ENCODE assay signal across 1 mouse cellular context in the genomic region with DNA sequence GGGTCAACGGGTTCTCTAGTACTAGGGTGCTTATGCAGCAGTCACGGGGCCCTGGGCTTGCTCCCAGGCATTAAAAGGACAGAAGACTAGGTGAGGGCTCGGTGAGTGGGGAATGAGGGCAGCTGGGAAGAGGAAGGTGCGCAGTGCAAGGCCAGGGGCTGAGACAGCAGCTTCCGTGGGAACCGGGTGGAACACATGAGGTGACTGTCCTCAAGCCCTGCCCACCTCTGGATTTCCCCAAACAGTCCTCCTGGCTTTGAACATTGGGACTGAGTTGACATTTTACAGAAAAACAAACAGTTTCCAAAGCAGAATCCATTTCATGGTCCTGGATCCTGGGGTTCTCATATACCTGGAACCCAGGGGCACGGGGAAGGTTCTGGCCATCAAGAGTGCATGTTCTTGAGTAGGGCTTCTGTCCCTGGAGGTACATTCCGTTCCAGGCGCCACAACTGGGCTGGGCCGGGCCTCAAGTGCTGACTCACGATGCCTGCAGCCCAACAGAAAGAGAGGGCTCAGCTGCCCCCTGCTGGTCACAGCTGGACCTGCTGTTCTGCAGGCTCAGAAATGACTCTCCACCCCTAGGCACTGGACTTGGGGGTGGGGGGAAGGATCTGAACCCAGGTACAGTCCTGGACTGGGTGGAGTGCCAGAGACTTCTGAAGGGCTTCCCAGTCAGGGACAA.
TF ChIP-seq lines count a peak whose summit lies in the region.

No protein-coding gene starts in this region.

TF ChIP-seq in CH12.LX, 34 proteins besides CTCF, POLR2A, EP300 and RAD21:
- peak; percentile 79 for TF ChIP-seq TCF12 (IDR thresholded peaks at IDR 0.05; ENCODE audit: low read depth, low read length)
- peak; percentile 79 for TF ChIP-seq SIN3A (IDR thresholded peaks at IDR 0.05; ENCODE audit: low read length)
- TF ChIP-seq PAX5 (IDR thresholded peaks at IDR 0.05; ENCODE audit: low read length): no peak
- no peak; the same call in 1 of the 2 replicates for TF ChIP-seq NELFE (IDR thresholded peaks at IDR 0.05; ENCODE audit: low read depth, low read length)
- 0 out of 2 replicates have a peak, but pooled peaks have one; percentile 54 for TF ChIP-seq JUND (conservative IDR thresholded peaks at IDR 0.05; ENCODE audit: low read depth, low read length)
- peak; percentile 99 for TF ChIP-seq MAFK (IDR thresholded peaks at IDR 0.05; ENCODE audit: insufficient replicate concordance, low read length)
- peak; percentile 45 for TF ChIP-seq ETS1 (conservative IDR thresholded peaks at IDR 0.05; ENCODE audit: low read depth, low read length)
- TF ChIP-seq JUN (IDR thresholded peaks at IDR 0.05; ENCODE audit: insufficient read depth, low read depth, low read length): peak; percentile 29; the same call in 1 of the 2 replicates
- TF ChIP-seq NRF1 (IDR thresholded peaks at IDR 0.05; ENCODE audit: low read depth, low read length): peak; percentile 35; the same call in 1 of the 2 replicates
- peak; percentile 77 for TF ChIP-seq MAZ (IDR thresholded peaks at IDR 0.05; ENCODE audit: low read depth, low read length)
- no peak for TF ChIP-seq ZNF384 (IDR thresholded peaks at IDR 0.05; ENCODE audit: low read depth, low read length)
- peak; percentile 52; the same call in 1 of the 2 replicates for TF ChIP-seq MEF2A (IDR thresholded peaks at IDR 0.05; ENCODE audit: borderline replicate concordance, low read depth, low read length)
- TF ChIP-seq CHD1 (IDR thresholded peaks at IDR 0.05; ENCODE audit: low read depth, low read length): peak; percentile 37; the same call in 1 of the 2 replicates
- no peak for TF ChIP-seq E2F4 (IDR thresholded peaks at IDR 0.05; ENCODE audit: insufficient replicate concordance, low read depth, low read length)
- peak; percentile 30; the same call in 1 of the 2 replicates for TF ChIP-seq ELF1 (IDR thresholded peaks at IDR 0.05; ENCODE audit: low read depth, low read length)
- peak; percentile 99 for TF ChIP-seq SMC3 (IDR thresholded peaks at IDR 0.05; ENCODE audit: low read depth, low read length)
- 0 out of 2 replicates have a peak, but pooled peaks have one; percentile 24 for TF ChIP-seq KAT2A (IDR thresholded peaks at IDR 0.05; ENCODE audit: insufficient replicate concordance, low read length)
- peak; percentile 74 for TF ChIP-seq IRF4 (IDR thresholded peaks at IDR 0.05; ENCODE audit: low read depth, low read length)
- peak; percentile 52; the same call in 1 of the 2 replicates for TF ChIP-seq MAX (IDR thresholded peaks at IDR 0.05; ENCODE audit: low read length)
- TF ChIP-seq USF1 (IDR thresholded peaks at IDR 0.05; ENCODE audit: low read depth, low read length): no peak
- TF ChIP-seq BHLHE40 (IDR thresholded peaks at IDR 0.05; ENCODE audit: low read depth, low read length): no peak
- no peak for TF ChIP-seq TBP (conservative IDR thresholded peaks at IDR 0.05; ENCODE audit: low read depth, low read length)
- TF ChIP-seq POLR2AphosphoS2 (IDR thresholded peaks at IDR 0.05; ENCODE audit: low read depth, low read length): no peak; the same call in 1 of the 2 replicates
- TF ChIP-seq UBTF (IDR thresholded peaks at IDR 0.05; ENCODE audit: low read depth, low read length): no peak; the same call in 1 of the 2 replicates
- peak; percentile 79 for TF ChIP-seq MXI1 (IDR thresholded peaks at IDR 0.05; ENCODE audit: low read depth, low read length)
- peak; percentile 29; the same call in 1 of the 2 replicates for TF ChIP-seq CHD2 (IDR thresholded peaks at IDR 0.05; ENCODE audit: low read length)
- peak; percentile 59 for TF ChIP-seq HCFC1 (IDR thresholded peaks at IDR 0.05; ENCODE audit: low read depth, low read length)
- TF ChIP-seq MYC (IDR thresholded peaks at IDR 0.05; ENCODE audit: low read depth, low read length): peak; percentile 79; the same call in 1 of the 2 replicates
- TF ChIP-seq USF2 (conservative IDR thresholded peaks at IDR 0.05; ENCODE audit: low read depth, low read length): no peak
- no peak for TF ChIP-seq RCOR1 (conservative IDR thresholded peaks at IDR 0.05; ENCODE audit: low read depth, low read length)
- no peak for TF ChIP-seq ZKSCAN1 (IDR thresholded peaks at IDR 0.05; ENCODE audit: borderline replicate concordance, low read depth, low read length)
- peak; percentile 91 for TF ChIP-seq ZC3H11A (IDR thresholded peaks at IDR 0.05; ENCODE audit: low read depth, low read length)
- TF ChIP-seq GABPA (IDR thresholded peaks at IDR 0.05; ENCODE audit: insufficient replicate concordance, low read depth, low read length): peak; percentile 43; the same call in 1 of the 2 replicates
- no peak for TF ChIP-seq ZMIZ1 (IDR thresholded peaks at IDR 0.05; ENCODE audit: low read depth, low read length)
